Mouse (Mus musculus): Measurements from ENCODE around the gene Dus1l. TPM values are rescaled to one million over a fixed set of nuclear protein-coding genes. Genes with fewer than 3 reads are reported as not detected.
"Not testable (repeated sequence)": the region's sequence is repeated elsewhere in the genome, so short reads cannot be mapped to it uniquely, and the experiment has no call there.

Dus1l gene
- polyA plus RNA-seq, 1 experiment from 2014 or later = 39.8 TPM

DNA sequence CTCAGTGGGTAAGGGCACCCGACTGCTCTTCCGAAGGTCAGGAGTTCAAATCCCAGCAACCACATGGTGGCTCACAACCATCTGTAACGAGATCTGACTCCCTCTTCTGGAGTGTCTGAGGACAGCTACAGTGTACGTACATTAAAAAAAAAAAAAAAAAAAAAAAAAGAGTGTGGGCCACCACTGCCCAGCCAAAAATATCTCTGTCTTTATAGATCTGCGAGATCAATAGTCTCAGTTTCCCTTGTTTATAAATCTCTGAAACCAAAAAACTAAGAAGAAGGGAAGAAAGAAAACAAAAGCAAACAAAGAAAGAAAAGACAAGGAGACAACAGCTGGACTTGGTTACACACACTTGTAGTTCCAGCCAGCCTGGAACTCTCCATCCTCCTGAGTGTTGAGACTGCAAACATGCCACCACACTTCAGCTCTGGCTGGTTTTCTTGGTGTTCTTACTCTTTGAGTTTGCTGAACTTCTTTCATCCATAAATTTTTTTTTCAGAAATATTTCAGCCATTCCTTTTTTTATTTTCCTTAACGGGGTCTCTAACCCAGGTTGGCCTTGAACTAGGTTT is 3.2 kb upstream of the Dus1l start:
- no peak overlapping the region for H3K27ac ChIP-seq (replicated peaks)
- no peaks in the 10 kb centered on the region for H3K9me3 ChIP-seq (ENCODE audit: control insufficient read depth, low read length)
- H3K4me2 ChIP-seq (replicated peaks; ENCODE audit: low read depth) = no peak overlapping the region
- no peak overlapping the region for H3K4me3 ChIP-seq (ENCODE audit: low read depth, low read length)
- ATAC-seq (ENCODE audit: low FRiP score, low TSS enrichment) = no peak
- H3K4me1 ChIP-seq (replicated peaks; ENCODE audit: control insufficient read depth, insufficient read depth) = peaks cover 4% of the 10 kb centered on the region; the same call in 1 of the 2 replicates
- DNase-seq (ENCODE audit: low spot score) = no peak
- TF ChIP-seq CTCF (IDR thresholded peaks at IDR 0.05; ENCODE audit: low read depth) (no peak), EP300 (optimal IDR thresholded peaks at IDR 0.05) (no peak)
- 67% methylated on average over 6 of the region's 6 CpGs for WGBS
- no peaks in the 10 kb centered on the region for H3K27me3 ChIP-seq (ENCODE audit: control insufficient read depth, insufficient read depth, low read length)
- H3K36me3 ChIP-seq (ENCODE audit: control insufficient read depth, insufficient read depth, low read length) = no peaks in the 10 kb centered on the region
- no peak overlapping the region for H3K9ac ChIP-seq (ENCODE audit: low read length)

DNA sequence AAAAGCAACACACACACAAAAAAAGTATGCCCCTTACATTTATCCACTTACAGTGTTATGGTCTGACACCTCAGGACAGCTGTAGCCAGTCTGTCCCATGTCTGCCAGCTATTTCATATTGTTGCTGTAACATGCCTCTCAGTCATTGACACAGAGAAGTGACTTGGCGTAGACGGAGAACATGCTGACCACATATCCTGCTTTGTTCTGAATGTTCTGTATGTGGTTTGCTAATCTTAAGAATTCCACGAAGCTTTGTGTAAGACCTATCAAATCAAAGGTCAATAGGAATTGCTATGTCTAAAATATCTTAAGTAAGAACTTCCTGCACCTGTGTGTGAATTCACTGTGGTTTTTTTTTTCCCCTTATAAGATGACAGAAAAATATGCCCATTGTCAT is 2.0 kb upstream of the Dus1l start:
- ATAC-seq (ENCODE audit: low FRiP score, low TSS enrichment) = no peak
- Histone ChIP-seq H3K27me3 (ENCODE audit: control insufficient read depth, insufficient read depth, low read length) (no peaks in the 10 kb centered on the region), H3K4me1 (replicated peaks; ENCODE audit: control insufficient read depth, insufficient read depth) (peaks cover 4% of the 10 kb centered on the region; the same call in 1 of the 2 replicates), H3K4me2 (replicated peaks; ENCODE audit: low read depth) (no peak overlapping the region), H3K4me3 (ENCODE audit: low read depth, low read length) (no peak overlapping the region), H3K9ac (ENCODE audit: low read length) (no peak overlapping the region), H3K27ac (replicated peaks) (no peak overlapping the region), H3K9me3 (ENCODE audit: control insufficient read depth, low read length) (no peaks in the 10 kb centered on the region), H3K36me3 (ENCODE audit: control insufficient read depth, insufficient read depth, low read length) (no peaks in the 10 kb centered on the region; the same call in 1 of the 2 replicates)
- no peak for DNase-seq (ENCODE audit: low spot score)
- TF ChIP-seq CTCF (IDR thresholded peaks at IDR 0.05; ENCODE audit: low read depth) (no peak), EP300 (optimal IDR thresholded peaks at IDR 0.05) (no peak)
- 68% methylated on average over 3 of the region's 3 CpGs for WGBS

DNA sequence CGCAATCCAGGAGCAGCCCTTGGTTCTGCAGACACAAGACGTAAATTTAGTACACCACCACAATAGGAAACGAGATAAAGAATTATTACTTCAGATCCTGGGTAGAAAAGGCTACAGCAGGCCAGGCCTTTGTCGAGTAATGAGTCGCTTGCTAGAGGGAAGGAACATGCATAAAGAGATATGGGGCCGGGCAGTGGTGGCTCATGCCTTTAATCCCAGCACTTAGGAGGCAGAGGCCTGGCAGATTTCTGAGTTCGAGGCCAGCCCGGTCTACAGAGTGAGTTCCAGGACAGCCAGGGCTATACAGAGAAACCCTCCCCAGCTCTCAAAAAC is 377 bp upstream of the Dus1l start:
- WGBS = 22% methylated on average over 8 of the region's 8 CpGs
- ATAC-seq (ENCODE audit: low FRiP score, low TSS enrichment) = peak; percentile 9; the same call in 1 of the 2 replicates
- Histone ChIP-seq H3K27me3 (ENCODE audit: control insufficient read depth, insufficient read depth, low read length) (no peaks in the 10 kb centered on the region), H3K27ac (replicated peaks) (peak overlapping the region; percentile 67; the same call in 1 of the 2 replicates), H3K4me1 (replicated peaks; ENCODE audit: control insufficient read depth, insufficient read depth) (peaks cover 4% of the 10 kb centered on the region; the same call in 1 of the 2 replicates), H3K4me2 (replicated peaks; ENCODE audit: low read depth) (peak overlapping the region; percentile 97), H3K9me3 (ENCODE audit: control insufficient read depth, low read length) (no peaks in the 10 kb centered on the region), H3K9ac (ENCODE audit: low read length) (peak overlapping the region; percentile 97), H3K36me3 (ENCODE audit: control insufficient read depth, insufficient read depth, low read length) (peaks cover 7% of the 10 kb centered on the region), H3K4me3 (ENCODE audit: low read depth, low read length) (peak overlapping the region; percentile 95; the same call in 1 of the 2 replicates)
- TF ChIP-seq EP300 (optimal IDR thresholded peaks at IDR 0.05) = no peak
- no peak for TF ChIP-seq CTCF (IDR thresholded peaks at IDR 0.05; ENCODE audit: low read depth)
- no peak for DNase-seq (ENCODE audit: low spot score)

DNA sequence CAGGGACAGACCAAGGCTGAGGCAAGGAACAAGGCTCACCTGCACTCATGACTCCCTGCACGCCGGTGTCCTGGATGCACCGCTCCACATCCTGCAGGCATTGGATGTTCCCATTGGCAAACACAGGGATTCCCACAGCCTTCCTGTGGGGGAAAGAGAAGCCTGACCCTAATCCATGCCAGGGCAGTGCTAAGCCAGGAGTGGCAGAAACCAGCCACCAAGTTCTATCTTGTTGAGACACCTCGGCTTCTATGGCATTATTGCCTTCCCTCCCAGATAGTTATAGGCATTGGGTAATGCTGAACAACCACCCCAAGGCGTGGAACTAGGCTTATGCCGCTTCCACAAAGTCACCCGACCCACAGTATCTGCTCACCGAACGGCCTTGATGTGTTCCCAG is 3.6 kb downstream of the Dus1l start:
- H3K4me3 ChIP-seq (ENCODE audit: low read depth, low read length) = no peak overlapping the region
- TF ChIP-seq EP300 (optimal IDR thresholded peaks at IDR 0.05) = no peak
- TF ChIP-seq CTCF (IDR thresholded peaks at IDR 0.05; ENCODE audit: low read depth) = no peak
- H3K4me1 ChIP-seq (replicated peaks; ENCODE audit: control insufficient read depth, insufficient read depth) = peaks cover 4% of the 10 kb centered on the region; the same call in 1 of the 2 replicates
- H3K27me3 ChIP-seq (ENCODE audit: control insufficient read depth, insufficient read depth, low read length) = no peaks in the 10 kb centered on the region
- H3K36me3 ChIP-seq (ENCODE audit: control insufficient read depth, insufficient read depth, low read length) = peaks cover 18% of the 10 kb centered on the region
- H3K27ac ChIP-seq (replicated peaks) = no peak overlapping the region
- 92% methylated on average over 9 of the region's 9 CpGs for WGBS
- ATAC-seq (ENCODE audit: low FRiP score, low TSS enrichment) = no peak
- no peak overlapping the region for H3K9ac ChIP-seq (ENCODE audit: low read length)
- H3K4me2 ChIP-seq (replicated peaks; ENCODE audit: low read depth) = no peak overlapping the region
- no peak for DNase-seq (ENCODE audit: low spot score)
- no peaks in the 10 kb centered on the region for H3K9me3 ChIP-seq (ENCODE audit: control insufficient read depth, low read length)

DNA sequence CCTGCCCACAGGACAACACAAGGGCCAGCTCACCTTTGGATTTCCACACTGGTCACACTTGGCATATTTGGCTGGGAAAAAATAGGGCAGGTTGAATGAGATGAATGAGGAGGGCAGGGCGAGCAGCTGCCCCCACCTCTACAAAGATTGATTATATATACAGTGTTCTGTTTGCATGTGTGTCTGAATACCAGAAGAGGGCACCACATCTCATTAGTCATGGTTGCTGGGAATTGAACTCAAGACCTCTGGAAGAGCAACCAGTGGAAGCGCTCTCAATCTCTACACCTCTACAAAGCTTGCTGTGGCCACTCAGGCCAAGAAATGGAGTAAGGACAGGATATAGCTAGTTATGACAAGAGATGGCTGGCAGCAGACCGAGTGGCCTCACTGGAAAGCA is 6.4 kb downstream of the Dus1l start:
- Histone ChIP-seq H3K9ac (ENCODE audit: low read length) (no peak overlapping the region), H3K27me3 (ENCODE audit: control insufficient read depth, insufficient read depth, low read length) (no peaks in the 10 kb centered on the region), H3K9me3 (ENCODE audit: control insufficient read depth, low read length) (no peaks in the 10 kb centered on the region), H3K27ac (replicated peaks) (no peak overlapping the region), H3K4me2 (replicated peaks; ENCODE audit: low read depth) (no peak overlapping the region), H3K4me3 (ENCODE audit: low read depth, low read length) (no peak overlapping the region), H3K4me1 (replicated peaks; ENCODE audit: control insufficient read depth, insufficient read depth) (no peaks in the 10 kb centered on the region), H3K36me3 (ENCODE audit: control insufficient read depth, insufficient read depth, low read length) (peaks cover 21% of the 10 kb centered on the region)
- TF ChIP-seq EP300 (optimal IDR thresholded peaks at IDR 0.05) = no peak
- peak; percentile 42 for TF ChIP-seq CTCF (IDR thresholded peaks at IDR 0.05; ENCODE audit: low read depth)
- WGBS = 75% methylated on average over 3 of the region's 3 CpGs
- no peak for DNase-seq (ENCODE audit: low spot score)
- no peak; the same call in 1 of the 2 replicates for ATAC-seq (ENCODE audit: low FRiP score, low TSS enrichment)

DNA sequence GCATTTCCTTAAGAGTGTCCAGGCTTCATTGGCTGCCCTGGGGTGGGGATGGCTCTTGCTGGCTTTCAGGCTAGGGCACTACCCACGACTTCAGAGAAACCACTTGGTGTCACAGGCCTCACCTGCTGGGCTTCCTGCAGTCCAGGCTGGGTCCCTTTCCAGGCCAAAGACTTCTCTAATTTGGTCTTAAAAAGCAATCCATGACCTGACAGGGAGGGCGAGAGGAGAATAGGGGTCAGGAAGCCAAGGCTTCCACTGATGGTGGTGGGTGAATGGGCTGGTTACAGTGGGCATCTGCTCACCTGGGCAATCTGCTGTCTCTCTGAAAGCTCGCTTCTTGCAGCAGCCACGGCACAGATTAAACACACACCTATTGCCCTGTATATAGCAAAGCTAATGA is 6.8 kb downstream of the Dus1l start:
- Histone ChIP-seq H3K27me3 (ENCODE audit: control insufficient read depth, insufficient read depth, low read length) (no peaks in the 10 kb centered on the region), H3K4me1 (replicated peaks; ENCODE audit: control insufficient read depth, insufficient read depth) (no peaks in the 10 kb centered on the region), H3K27ac (replicated peaks) (no peak overlapping the region), H3K9me3 (ENCODE audit: control insufficient read depth, low read length) (no peaks in the 10 kb centered on the region), H3K36me3 (ENCODE audit: control insufficient read depth, insufficient read depth, low read length) (peaks cover 21% of the 10 kb centered on the region), H3K9ac (ENCODE audit: low read length) (no peak overlapping the region), H3K4me3 (ENCODE audit: low read depth, low read length) (no peak overlapping the region), H3K4me2 (replicated peaks; ENCODE audit: low read depth) (no peak overlapping the region)
- WGBS = 87% methylated on average over 4 of the region's 4 CpGs
- TF ChIP-seq EP300 (optimal IDR thresholded peaks at IDR 0.05) = no peak
- TF ChIP-seq CTCF (IDR thresholded peaks at IDR 0.05; ENCODE audit: low read depth) = no peak
- DNase-seq (ENCODE audit: low spot score) (no peak), ATAC-seq (ENCODE audit: low FRiP score, low TSS enrichment) (no peak)

DNA sequence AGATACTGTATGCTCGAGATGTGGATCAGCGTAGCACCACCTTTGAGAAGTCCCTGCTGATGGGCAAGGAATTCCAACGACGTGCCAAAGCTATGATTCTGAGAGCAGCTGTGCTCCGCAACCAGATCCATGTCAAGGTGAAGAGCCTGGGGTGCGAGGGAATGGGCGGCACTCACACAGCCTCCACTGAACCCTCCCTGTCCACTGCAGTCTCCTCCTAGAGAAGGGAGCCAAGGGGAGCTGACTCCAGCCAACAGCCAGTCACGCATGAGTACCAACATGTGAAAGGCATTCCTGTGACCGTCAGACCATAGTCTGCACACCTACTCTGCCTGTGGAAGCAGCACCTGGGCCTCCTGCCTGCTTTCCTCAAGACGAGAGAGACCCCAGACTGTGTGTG is 7.7 kb downstream of the Dus1l start:
- not testable (repeated sequence) for H3K4me2 ChIP-seq (replicated peaks; ENCODE audit: low read depth); H3K9ac ChIP-seq (ENCODE audit: low read length); ATAC-seq (ENCODE audit: low FRiP score, low TSS enrichment); H3K27ac ChIP-seq (replicated peaks); H3K4me3 ChIP-seq (ENCODE audit: low read depth, low read length); DNase-seq (ENCODE audit: low spot score); H3K27me3 ChIP-seq (ENCODE audit: control insufficient read depth, insufficient read depth, low read length); H3K4me1 ChIP-seq (replicated peaks; ENCODE audit: control insufficient read depth, insufficient read depth); H3K9me3 ChIP-seq (ENCODE audit: control insufficient read depth, low read length)
- H3K36me3 ChIP-seq (ENCODE audit: control insufficient read depth, insufficient read depth, low read length) = peaks cover 21% of the 10 kb centered on the region
- 87% methylated on average over 9 of the region's 10 CpGs for WGBS
